Mouse (Mus musculus): ENCODE data around the gene Tuba1b. TPM values are rescaled to one million over a fixed set of nuclear protein-coding genes. Genes with fewer than 3 reads are reported as not detected.
A peak's percentile ranks its signal among the peaks of the same experiment; 100 is the strongest.

Gene Tuba1b
- polyA plus RNA-seq, 1 experiment from 2014 or later = 2,301 TPM

DNA sequence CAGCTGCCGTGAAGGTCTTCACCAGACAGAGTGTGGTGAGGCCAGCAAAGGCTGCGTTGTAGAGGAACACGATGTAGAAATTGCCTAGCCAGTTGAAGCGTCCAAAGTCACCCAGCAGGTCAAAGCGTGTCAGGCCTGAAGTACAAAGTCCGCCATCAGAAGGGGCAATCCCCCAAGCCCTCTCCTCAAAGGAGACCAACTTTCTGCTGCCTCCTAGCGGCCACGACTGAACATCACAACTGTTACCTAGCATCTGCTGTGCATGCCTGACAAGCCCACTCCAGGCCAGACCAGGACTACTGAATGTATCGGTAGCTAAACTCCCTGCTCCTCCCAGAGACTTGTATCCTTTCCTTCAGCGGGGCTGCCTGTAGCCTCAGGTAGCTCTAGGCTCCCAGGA, 29.7 kb downstream of the Tuba1b start:
- peaks cover 72% of the 10 kb centered on the region for H3K36me3 ChIP-seq
- H3K9me3 ChIP-seq (replicated peaks) = no peaks in the 10 kb centered on the region
- H3K27me3 ChIP-seq (ENCODE audit: low read depth, poor library complexity, severe bottlenecking) = peaks cover 12% of the 10 kb centered on the region
- H3K4me1 ChIP-seq = no peaks in the 10 kb centered on the region
- peak; percentile 74 for DNase-seq (ENCODE audit: low spot score)
- WGBS = 31% methylated on average over 10 of the region's 10 CpGs
- H3K27ac ChIP-seq = no peak overlapping the region
- H3K4me3 ChIP-seq = no peak overlapping the region

DNA sequence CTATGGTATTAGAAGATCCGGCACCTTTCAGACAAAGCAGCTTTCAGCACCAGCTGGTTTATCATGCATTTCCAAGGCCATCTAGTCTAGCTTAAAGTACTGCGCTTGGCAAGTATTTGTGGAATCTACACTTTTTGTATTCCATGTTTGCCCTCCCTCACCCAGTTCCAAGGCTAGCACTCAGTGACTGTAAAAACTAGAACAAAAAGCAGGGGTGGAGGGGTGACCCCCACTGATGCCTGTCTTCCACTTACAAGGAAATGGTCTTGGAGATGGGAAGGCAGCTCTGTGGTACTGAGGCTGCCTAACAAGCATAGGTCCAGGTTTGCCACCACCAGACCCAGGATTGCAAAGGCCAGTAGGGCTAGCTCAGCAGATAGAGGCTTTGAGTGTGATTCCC, 31.8 kb downstream of the Tuba1b start:
- 94% methylated on average over 2 of the region's 2 CpGs for WGBS
- no peak for DNase-seq (ENCODE audit: low spot score)
- no peak overlapping the region for H3K4me3 ChIP-seq
- H3K4me1 ChIP-seq = peaks cover 11% of the 10 kb centered on the region
- H3K9me3 ChIP-seq (replicated peaks) = no peaks in the 10 kb centered on the region
- no peak overlapping the region for H3K27ac ChIP-seq
- H3K36me3 ChIP-seq = peaks cover 51% of the 10 kb centered on the region
- H3K27me3 ChIP-seq (ENCODE audit: low read depth, poor library complexity, severe bottlenecking) = peaks cover 33% of the 10 kb centered on the region

DNA sequence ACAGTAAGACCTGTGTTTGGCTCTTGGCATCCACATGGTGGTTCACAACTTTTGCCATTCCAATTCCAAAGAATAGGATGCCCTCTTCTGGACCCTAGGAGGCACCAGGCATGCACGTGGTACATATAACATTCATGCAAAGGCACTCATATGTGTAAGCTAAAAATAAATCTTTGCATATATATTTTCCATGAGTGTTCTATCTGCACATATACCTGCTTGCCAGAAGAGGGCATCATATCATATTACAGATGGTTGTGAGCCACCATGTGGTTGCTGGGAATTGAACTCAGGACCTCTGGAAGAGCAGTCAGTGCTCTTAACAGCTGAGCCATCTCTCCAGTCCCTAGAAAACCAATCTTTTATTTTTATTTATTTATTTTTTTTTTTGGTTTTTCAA, 32.8 kb downstream of the Tuba1b start:
- no peak for DNase-seq (ENCODE audit: low spot score)
- Histone ChIP-seq H3K36me3 (peaks cover 41% of the 10 kb centered on the region), H3K9me3 (replicated peaks) (no peaks in the 10 kb centered on the region), H3K27ac (no peak overlapping the region), H3K4me3 (no peak overlapping the region), H3K27me3 (ENCODE audit: low read depth, poor library complexity, severe bottlenecking) (peaks cover 44% of the 10 kb centered on the region), H3K4me1 (peaks cover 18% of the 10 kb centered on the region)
- 60% methylated on average over 1 of the region's 1 CpGs for WGBS

DNA sequence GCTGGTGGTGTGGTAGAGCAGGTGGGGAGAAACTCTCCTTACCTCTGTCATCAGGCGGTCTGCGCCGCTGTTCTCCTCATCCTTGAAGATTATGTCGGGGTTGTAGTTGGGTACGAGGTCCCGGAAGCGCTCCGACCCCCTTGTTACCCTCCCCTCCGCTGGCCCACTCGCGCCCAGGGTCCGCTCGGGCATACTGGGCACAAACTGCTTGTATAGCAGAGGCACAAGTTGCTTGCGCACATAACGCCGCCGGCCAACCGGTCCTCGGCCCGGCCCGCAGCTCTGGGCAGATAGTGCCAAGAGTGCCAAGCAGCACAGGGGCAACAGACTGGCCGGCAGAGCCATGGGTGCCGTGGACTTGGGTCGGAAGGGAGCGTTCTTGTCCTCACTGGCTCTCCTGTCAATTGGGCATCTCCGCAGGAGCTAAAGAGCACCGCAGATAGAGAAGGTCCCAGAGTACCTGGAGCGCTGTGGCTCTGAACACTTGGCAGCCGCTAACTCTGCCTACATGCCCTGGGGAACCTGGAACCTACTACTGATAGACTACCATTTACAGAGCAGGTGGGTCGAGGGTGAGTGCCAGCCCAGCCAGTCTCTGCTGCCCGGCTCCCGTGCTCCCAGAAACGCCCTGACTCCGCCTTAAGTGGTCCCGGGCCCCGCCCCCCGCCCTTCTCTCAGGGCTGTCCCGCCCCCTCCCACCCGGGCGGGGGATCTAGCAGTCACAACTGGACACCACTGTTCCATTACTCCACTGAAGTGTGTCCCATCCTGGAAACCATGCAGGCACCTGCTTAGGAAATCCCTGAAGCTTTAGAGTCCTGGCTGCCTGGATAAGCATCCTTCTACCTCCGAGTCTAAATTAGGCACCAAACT, 36.2 kb downstream of the Tuba1b start, which contains the start of gene Dhh:
Gene Dhh (minus strand): TSS at position 613 of the 873 bp plus-strand sequence.
- Histone ChIP-seq H3K4me1 (peaks cover 47% of the 10 kb centered on the region), H3K27ac (0 out of 2 replicates have a peak within 1 kb of the TSS, but pooled peaks have one; percentile 10), H3K36me3 (peaks cover 9% of the 10 kb centered on the region), H3K9me3 (replicated peaks) (no peaks in the 10 kb centered on the region), H3K27me3 (ENCODE audit: low read depth, poor library complexity, severe bottlenecking) (peaks cover 77% of the 10 kb centered on the region), H3K4me3 (peak within 1 kb of the TSS; percentile 38)
- DNase-seq (ENCODE audit: low spot score) = peak; percentile 70
- 1% methylated on average over 41 of the region's 41 CpGs for WGBS

DNA sequence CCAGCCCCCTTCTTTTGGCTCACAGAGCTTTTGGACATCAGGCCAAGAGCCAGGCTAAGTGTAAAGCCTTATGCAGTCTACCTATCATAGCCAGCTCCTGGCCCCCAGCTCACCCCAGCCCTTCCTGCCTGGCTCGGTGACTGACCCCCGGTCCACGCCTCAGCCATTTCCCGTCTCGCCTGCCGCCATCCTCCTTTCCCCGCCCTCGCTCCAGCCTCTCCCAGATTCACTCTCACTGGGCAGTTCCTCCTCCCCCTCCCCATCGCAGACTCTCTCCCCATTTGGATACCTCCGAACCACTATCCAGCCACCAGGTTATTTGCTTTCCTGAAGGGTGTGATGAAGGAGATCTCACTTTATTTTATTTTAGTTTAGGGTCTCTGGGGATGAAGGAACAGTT, 36.9 kb downstream of the Tuba1b start:
- Histone ChIP-seq H3K4me1 (peaks cover 47% of the 10 kb centered on the region), H3K9me3 (replicated peaks) (no peaks in the 10 kb centered on the region), H3K27me3 (ENCODE audit: low read depth, poor library complexity, severe bottlenecking) (peaks cover 84% of the 10 kb centered on the region), H3K27ac (no peak overlapping the region), H3K4me3 (peak overlapping the region; percentile 38), H3K36me3 (0 out of 2 replicates have a peak, but pooled peaks cover 3% of the 10 kb centered on the region)
- peak; percentile 49 for DNase-seq (ENCODE audit: low spot score)
- WGBS = 2% methylated on average over 10 of the region's 10 CpGs

DNA sequence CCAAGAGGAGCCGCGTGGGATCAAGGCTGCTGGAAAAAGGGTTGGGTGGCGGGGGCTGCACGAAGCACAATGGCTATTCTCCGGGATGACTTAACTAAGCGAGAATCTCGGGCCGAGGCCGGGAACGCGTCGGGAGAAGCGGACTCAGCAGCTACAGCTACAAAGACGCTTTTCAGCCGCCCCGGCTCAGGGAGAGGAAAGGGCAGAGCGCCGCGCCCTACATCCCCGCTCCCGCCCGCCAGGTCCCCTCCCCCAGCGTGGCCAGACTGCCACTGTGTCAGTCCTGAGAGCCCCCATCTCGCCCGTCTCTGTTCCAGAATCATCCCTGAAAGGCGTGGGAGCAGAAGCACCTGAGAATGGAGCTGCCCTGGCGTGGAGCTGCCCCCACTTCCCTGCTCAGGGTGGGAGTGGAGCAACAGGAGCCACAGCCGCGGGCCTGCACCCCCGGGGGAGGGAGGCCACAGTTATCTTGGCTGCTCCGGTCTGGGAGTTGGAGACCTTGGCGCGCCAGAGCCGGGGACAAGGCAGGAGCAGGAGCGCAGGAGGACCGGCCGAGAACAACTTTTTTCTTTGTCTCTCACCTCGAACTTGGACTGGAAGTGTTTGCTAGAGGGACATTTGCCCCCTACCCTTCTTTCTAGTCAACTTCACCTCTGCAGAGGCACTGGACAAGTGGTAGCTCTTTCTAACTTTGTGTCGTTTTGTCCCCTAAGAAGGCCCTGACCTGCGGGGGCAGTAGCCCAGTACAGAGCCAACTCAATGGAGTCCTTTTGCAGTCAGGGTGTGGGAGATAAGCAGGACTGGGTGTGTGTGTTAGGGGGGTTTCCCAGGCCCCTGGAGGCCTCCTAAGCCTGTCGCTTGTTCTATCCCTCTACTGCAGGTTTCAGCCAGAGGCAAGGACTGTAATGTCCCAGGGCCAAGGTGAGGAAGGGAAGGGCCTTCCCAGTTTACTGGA, 38.5 kb downstream of the Tuba1b start:
- peak; percentile 70 for DNase-seq (ENCODE audit: low spot score)
- under 1% methylated on average over 41 of the region's 41 CpGs for WGBS
- H3K4me3 ChIP-seq = peak overlapping the region; percentile 61
- H3K27me3 ChIP-seq (ENCODE audit: low read depth, poor library complexity, severe bottlenecking) = peaks cover 100% of the 10 kb centered on the region
- no peaks in the 10 kb centered on the region for H3K36me3 ChIP-seq
- H3K27ac ChIP-seq = peak overlapping the region; percentile 77
- peaks cover 52% of the 10 kb centered on the region for H3K4me1 ChIP-seq
- H3K9me3 ChIP-seq (replicated peaks) = no peaks in the 10 kb centered on the region

DNA sequence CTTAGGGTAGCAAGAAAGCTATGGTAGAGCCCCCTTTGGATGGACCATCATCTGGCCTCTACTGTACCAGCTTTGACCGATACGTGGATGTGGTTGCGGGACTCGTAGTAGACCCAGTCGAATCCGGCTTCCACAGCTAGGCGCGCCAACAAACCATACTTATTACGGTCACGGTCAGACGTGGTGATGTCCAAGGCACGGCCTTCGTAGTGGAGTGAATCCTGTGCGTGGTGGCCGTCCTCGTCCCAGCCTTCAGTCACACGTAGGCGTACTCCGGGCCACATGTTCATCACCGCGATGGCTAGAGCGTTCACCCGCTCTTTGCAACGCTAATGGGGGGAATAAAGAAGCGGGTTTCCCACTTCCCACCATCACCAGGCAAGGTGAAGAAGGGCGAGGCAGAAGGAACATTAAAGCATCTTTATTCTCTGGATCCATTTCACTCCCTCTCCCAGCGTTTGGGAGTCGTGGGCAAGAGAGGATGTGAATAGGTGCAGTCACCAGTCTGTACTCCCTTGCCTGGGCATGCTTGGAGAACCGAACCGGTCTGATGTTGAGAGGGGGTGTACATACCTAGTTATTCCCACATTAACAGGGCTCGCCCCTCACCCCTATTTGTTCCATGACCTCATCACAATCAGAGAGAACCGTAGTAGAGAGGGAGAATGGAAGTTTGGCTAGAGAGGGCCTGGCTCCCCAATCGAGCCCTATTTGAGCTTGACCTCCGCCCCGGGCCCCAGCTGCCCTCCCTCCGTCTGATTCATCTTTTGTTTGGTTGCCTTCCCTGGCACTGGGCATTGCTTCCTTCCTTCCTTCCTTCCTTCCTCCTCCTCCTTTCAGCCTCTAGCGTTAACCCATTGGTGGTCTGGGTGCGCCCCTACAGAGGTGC, 39.4 kb downstream of the Tuba1b start:
- WGBS = 3% methylated on average over 38 of the region's 38 CpGs
- Histone ChIP-seq H3K27me3 (ENCODE audit: low read depth, poor library complexity, severe bottlenecking) (peaks cover 96% of the 10 kb centered on the region), H3K27ac (peak overlapping the region; percentile 77), H3K4me3 (peak overlapping the region; percentile 61), H3K9me3 (replicated peaks) (no peaks in the 10 kb centered on the region), H3K4me1 (peaks cover 52% of the 10 kb centered on the region), H3K36me3 (no peaks in the 10 kb centered on the region)
- peak; percentile 74 for DNase-seq (ENCODE audit: low spot score)

DNA sequence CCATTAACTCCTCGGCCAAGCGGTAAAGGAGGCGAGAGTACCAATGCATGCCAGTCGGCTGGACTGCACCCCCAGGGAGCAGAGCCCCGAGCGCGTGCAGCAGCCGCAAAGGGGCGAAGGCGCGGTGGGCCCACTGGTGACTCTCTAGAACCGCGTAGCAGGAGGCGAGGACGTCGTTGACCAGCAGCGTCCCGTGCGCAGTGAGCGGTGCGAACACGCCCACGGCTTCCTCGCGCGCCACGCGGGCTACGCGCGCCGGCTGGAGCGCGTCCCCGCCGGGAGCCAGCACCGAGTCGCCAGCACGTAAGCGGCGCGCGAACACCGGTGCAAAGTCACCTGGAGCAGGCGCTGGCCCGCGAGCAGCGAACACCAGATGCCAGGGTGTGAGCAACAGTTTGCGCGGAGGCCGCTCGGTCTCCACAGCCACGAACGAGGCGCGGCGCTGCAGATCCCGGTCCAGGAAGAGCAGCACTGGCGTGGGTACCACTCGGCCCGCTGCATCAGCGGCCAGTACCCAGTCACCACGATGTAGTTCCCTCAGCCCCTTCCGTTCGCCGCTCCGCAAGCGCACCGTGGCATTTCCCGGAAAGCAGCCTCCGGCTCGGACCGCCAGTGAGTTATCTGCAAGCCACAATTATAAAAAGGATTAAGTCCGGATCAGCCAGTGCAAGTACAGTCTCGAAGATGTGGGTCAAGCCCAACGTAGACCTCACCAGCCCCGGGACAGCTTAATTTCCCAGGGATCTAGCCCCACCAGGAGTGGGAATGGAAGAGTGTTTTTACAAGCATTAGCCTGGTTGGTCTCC, 40.2 kb downstream of the Tuba1b start, which contains the start of gene Rhebl1:
Gene Rhebl1 (minus strand): TSS at position 601 of the 806 bp plus-strand sequence.
- no peak for DNase-seq (ENCODE audit: low spot score)
- peaks cover 52% of the 10 kb centered on the region for H3K4me1 ChIP-seq

DNA sequence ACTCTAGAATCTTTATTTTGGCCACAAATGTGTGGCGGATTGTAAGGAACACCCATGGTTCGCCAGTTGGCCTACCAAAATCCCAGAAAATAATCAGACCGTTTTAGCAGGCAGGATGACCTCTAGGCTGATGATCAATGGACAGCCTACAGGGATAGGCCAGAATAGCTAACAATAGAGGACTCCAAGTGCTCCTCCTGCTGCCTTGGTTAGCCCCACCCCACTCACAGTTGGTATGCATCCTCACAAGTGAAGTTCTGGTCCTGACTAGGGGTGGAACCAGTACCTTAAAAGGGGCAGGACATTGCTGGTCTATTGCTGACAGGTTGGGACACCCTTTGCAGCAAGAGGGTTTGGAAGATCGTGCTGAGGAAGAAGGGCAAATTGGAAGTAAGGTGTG, 41.3 kb downstream of the Tuba1b start:
- Histone ChIP-seq H3K9me3 (replicated peaks) (no peaks in the 10 kb centered on the region), H3K27ac (no peak overlapping the region), H3K4me1 (peaks cover 45% of the 10 kb centered on the region), H3K36me3 (no peaks in the 10 kb centered on the region), H3K4me3 (no peak overlapping the region; the same call in 1 of the 2 replicates), H3K27me3 (ENCODE audit: low read depth, poor library complexity, severe bottlenecking) (peaks cover 76% of the 10 kb centered on the region)
- no peak for DNase-seq (ENCODE audit: low spot score)
- WGBS = 43% methylated on average over 4 of the region's 4 CpGs

More for the DNA sequence above, 40.2 kb downstream of the Tuba1b start, which contains the start of gene Rhebl1:
- Histone ChIP-seq H3K36me3 (no peaks in the 10 kb centered on the region), H3K27ac (peak within 1 kb of the TSS; percentile 77; the same call in 1 of the 2 replicates), H3K27me3 (ENCODE audit: low read depth, poor library complexity, severe bottlenecking) (peaks cover 87% of the 10 kb centered on the region), H3K9me3 (replicated peaks) (no peaks in the 10 kb centered on the region), H3K4me3 (peak within 1 kb of the TSS; percentile 61)
- WGBS = under 1% methylated on average over 77 of the region's 77 CpGs

DNA sequence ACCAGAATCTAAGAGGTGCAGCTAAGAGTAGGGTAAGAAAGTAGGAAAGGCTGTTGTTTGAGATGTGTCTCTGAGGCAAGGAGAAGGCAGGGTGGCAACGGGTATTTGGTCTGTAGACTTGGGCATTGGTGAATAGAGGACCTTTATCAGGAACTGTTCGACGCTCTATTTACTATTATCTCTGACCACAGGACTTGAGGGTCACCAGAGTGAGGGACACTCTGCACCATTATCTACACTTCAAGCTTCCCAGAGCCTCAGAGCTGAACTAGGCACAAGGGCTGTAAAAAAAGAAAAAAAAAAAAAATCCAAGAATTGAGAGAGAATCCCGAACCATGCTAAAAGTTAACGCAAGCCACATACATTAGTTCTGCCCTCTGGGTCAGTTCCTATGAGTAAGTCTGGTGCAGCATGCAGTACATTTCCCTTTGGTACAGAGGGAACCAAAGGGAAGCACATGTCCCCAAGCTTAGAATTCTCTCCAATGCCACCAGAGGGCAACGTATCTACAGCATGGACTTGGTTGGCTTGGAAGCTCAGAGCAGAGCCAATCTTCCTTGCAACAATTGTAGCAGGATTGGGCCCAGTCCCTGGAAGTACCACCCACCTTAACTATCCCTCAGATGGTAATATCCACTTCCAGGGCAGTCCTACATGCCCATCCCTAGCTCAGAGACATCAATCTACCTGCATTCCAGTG, 42.3 kb downstream of the Tuba1b start:
- Histone ChIP-seq H3K36me3 (no peaks in the 10 kb centered on the region), H3K4me3 (no peak overlapping the region), H3K9me3 (replicated peaks) (no peaks in the 10 kb centered on the region), H3K27me3 (ENCODE audit: low read depth, poor library complexity, severe bottlenecking) (peaks cover 66% of the 10 kb centered on the region), H3K4me1 (peaks cover 35% of the 10 kb centered on the region), H3K27ac (no peak overlapping the region)
- 49% methylated on average over 6 of the region's 6 CpGs for WGBS
- DNase-seq (ENCODE audit: low spot score) = peak; percentile 57

DNA sequence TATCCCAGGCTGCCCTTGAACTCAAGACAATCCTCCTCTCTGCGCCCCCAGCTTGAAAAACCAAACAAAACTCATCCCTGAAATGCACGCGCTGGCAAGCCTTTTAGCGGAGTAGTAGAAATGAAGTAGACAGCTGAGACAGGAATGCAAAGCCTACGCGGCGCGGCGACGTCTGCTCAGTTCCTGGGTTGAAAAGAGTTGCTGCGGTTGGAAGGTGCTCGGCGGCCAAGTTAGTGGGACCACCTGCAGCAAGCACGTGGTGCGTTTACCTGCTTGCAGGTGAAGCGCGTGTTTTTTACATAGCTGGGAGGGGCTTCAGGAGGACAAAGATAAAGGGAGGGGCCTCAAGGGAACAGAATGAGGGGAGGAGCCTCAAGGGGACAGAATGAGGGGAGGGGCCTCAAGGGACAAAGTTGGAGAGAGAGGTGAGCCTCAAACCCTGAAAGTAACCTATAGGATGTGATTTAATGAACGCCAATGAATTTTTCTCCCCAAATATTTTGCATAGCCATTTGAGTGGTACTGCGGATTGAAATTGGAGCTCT, 43.1 kb downstream of the Tuba1b start:
- peaks cover 59% of the 10 kb centered on the region for H3K27me3 ChIP-seq (ENCODE audit: low read depth, poor library complexity, severe bottlenecking)
- H3K9me3 ChIP-seq (replicated peaks) = no peaks in the 10 kb centered on the region
- no peaks in the 10 kb centered on the region for H3K36me3 ChIP-seq
- WGBS = 10% methylated on average over 19 of the region's 19 CpGs
- H3K4me3 ChIP-seq = peak overlapping the region; percentile 28
- DNase-seq (ENCODE audit: low spot score) = no peak
- H3K4me1 ChIP-seq = peaks cover 33% of the 10 kb centered on the region
- H3K27ac ChIP-seq = no peak overlapping the region

All from limb, embryonic 10.5 days (tissue).